Mouse (Mus musculus) spleen, adult 2 months (tissue): ENCODE results near the gene Hlx. TPM values are rescaled to one million over a fixed set of nuclear protein-coding genes. Genes with fewer than 3 reads are reported as not detected.

Source experiments
- DNase-seq, 2 experiments: peaks; one replicate each; pipeline versions ENCODE4 v3.0.0 to v3.0.0-alpha.2; 2012 to 2021; ENCODE audit warnings: low spot score in 2 of 2, low read depth in 1 of 2
- H3K27ac ChIP-seq: fragments of 200-500 bp; 2 replicates; pipeline ENCODE4 v1.5.1; 2012; ENCODE audit warnings: low read length, inconsistent platforms; ENCODE audit not compliant: insufficient read depth
- H3K27me3 ChIP-seq: fragments of 200-500 bp; 2 replicates; pipeline ENCODE4 v1.6.1; 2012; ENCODE audit warnings: mild to moderate bottlenecking, moderate library complexity, low read length, inconsistent platforms; ENCODE audit not compliant: control insufficient read depth, insufficient read depth
- H3K36me3 ChIP-seq: fragments of 200-500 bp; 2 replicates; pipeline ENCODE4 v1.6.1; 2012; ENCODE audit warnings: mild to moderate bottlenecking, low read length, inconsistent platforms; ENCODE audit not compliant: control insufficient read depth, insufficient read depth
- H3K4me1 ChIP-seq: fragments of 200-500 bp; 2 replicates; pipeline ENCODE4 v1.6.1; 2011; ENCODE audit warnings: inconsistent platforms; ENCODE audit not compliant: control insufficient read depth, insufficient read depth, insufficient read length
- H3K4me3 ChIP-seq: fragments of 200-500 bp; 2 replicates; pipeline ENCODE4 v1.5.1; 2011; ENCODE audit warnings: mild to moderate bottlenecking, inconsistent platforms; ENCODE audit not compliant: insufficient read depth, insufficient read length; ENCODE audit errors: extremely low read depth
- CTCF ChIP-seq: fragments of 200-500 bp; IDR thresholded peaks from 2 replicates; pipeline ENCODE4 v1.5.1; 2011; ENCODE audit warnings: mild to moderate bottlenecking, inconsistent platforms; ENCODE audit not compliant: insufficient read depth, insufficient read length, insufficient replicate concordance; ENCODE audit errors: extremely low read depth
- POLR2A ChIP-seq: fragments of 200-500 bp; IDR thresholded peaks from 2 replicates; pipeline ENCODE4 v1.6.1; 2011; ENCODE audit warnings: low read depth, low read length, inconsistent platforms
- WGBS: fragments of 180-500 bp; shearing (Covaris S2); methylation state at CpG from one replicate; pipeline ENCODE4 v1.1.7; 2018; 5-methylcytosine and 5-hydroxymethylcytosine counted together
- polyA plus RNA-seq: library from polyadenylated mRNA; depleted of rRNA; stranded (reverse); fragments of >200 nt; gene quantifications from 2 replicates; pipeline ENCODE4 v1.2.3, GENCODE M21; 2012

Hlx gene
- polyA plus RNA-seq, 1 experiment: 24.1 TPM

- Histone ChIP-seq H3K27me3 (peaks cover 6% of the 10 kb centered on the region; the same call in 1 of the 2 replicates), H3K36me3 (peaks cover 5% of the 10 kb centered on the region), H3K4me3 (no peak overlapping the region), H3K4me1 (peaks cover 9% of the 10 kb centered on the region), H3K27ac (no peak overlapping the region)
- TF ChIP-seq POLR2A (no peak), CTCF (no peak)
- no peak for DNase-seq
- 45% methylated on average over 6 of the region's 6 CpGs for WGBS
Observed at GRCm38 (mm10) chr1:184728561-184729115, 3.8 kb downstream of the Hlx start.

- WGBS: 87% methylated on average over 49 of the region's 49 CpGs
- H3K27ac ChIP-seq: no peak overlapping the region
- no peak for TF ChIP-seq POLR2A
- no peak for TF ChIP-seq CTCF
- no peak for DNase-seq
- H3K27me3 ChIP-seq: peaks cover 8% of the 10 kb centered on the region; the same call in 1 of the 2 replicates
- H3K4me3 ChIP-seq: no peak overlapping the region
- peaks cover 5% of the 10 kb centered on the region for H3K36me3 ChIP-seq
- peaks cover 9% of the 10 kb centered on the region for H3K4me1 ChIP-seq
Observed at GRCm38 (mm10) chr1:184727401-184728265, 4.8 kb downstream of the Hlx start.

- Histone ChIP-seq H3K4me3 (no peak overlapping the region), H3K27ac (no peak overlapping the region), H3K27me3 (peaks cover 5% of the 10 kb centered on the region; the same call in 1 of the 2 replicates), H3K4me1 (peaks cover 9% of the 10 kb centered on the region), H3K36me3 (peaks cover 5% of the 10 kb centered on the region)
- DNase-seq: no peak
- no peak for TF ChIP-seq CTCF
- no peak for TF ChIP-seq POLR2A
- 89% methylated on average over 16 of the region's 16 CpGs for WGBS
Observed at GRCm38 (mm10) chr1:184726576-184727300, 5.7 kb downstream of the Hlx start.

- no peak overlapping the region for H3K27ac ChIP-seq
- peaks cover 5% of the 10 kb centered on the region for H3K36me3 ChIP-seq
- TF ChIP-seq CTCF (no peak), POLR2A (no peak)
- H3K4me3 ChIP-seq: no peak overlapping the region
- 89% methylated on average over 11 of the region's 11 CpGs for WGBS
- no peak for DNase-seq
- peaks cover 10% of the 10 kb centered on the region for H3K27me3 ChIP-seq
- 0 out of 2 replicates have a peak, but pooled peaks cover 2% of the 10 kb centered on the region for H3K4me1 ChIP-seq
Observed at GRCm38 (mm10) chr1:184725318-184725790, 7.1 kb downstream of the Hlx start.

GRCm38 (mm10) chr1:184724551-184725317 lies 7.7 kb downstream of the Hlx start:
- WGBS: 56% methylated on average over 23 of the region's 23 CpGs
- H3K4me3 ChIP-seq: no peak overlapping the region
- H3K27ac ChIP-seq: no peak overlapping the region
- H3K36me3 ChIP-seq: peaks cover 5% of the 10 kb centered on the region
- TF ChIP-seq POLR2A (no peak), CTCF (no peak)
- 0 out of 2 replicates have a peak, but pooled peaks cover under 1% of the 10 kb centered on the region for H3K4me1 ChIP-seq
- DNase-seq: no peak
- H3K27me3 ChIP-seq: peaks cover 15% of the 10 kb centered on the region

GRCm38 (mm10) chr1:184723899-184724298 lies 8.5 kb downstream of the Hlx start:
- Histone ChIP-seq H3K36me3 (peaks cover 5% of the 10 kb centered on the region), H3K4me1 (no peaks in the 10 kb centered on the region), H3K27ac (no peak overlapping the region), H3K4me3 (no peak overlapping the region), H3K27me3 (peaks cover 17% of the 10 kb centered on the region)
- no peak for DNase-seq
- 85% methylated on average over 3 of the region's 3 CpGs for whole genome bisulfite sequencing
- TF ChIP-seq CTCF (no peak), POLR2A (no peak)
